Mouse (Mus musculus) cerebellum, adult (tissue): ENCODE measurements around the gene Ptcd2.

Experiments
- ATAC-seq: cut with Nextera tagmentation; 2 replicates; pipeline ENCODE4 v1.9.2; 2017; ENCODE audit warnings: mild to moderate bottlenecking, moderate library complexity, mixed read lengths; ENCODE audit not compliant: insufficient number of reproducible peaks, low FRiP score, low TSS enrichment

The Ptcd2 gene

GRCm38 (mm10) chr13:99344599-99345575, at the start of gene Ptcd2, which contains the start of gene Mrps27:
Ptcd2 (minus strand) TSS chr13:99344705.
Mrps27 (plus strand) TSS chr13:99344786.
- ATAC-seq, result peak; percentile 98

- ATAC-seq, result no peak
Measured at GRCm38 (mm10) chr13:99393128-99393527, 48.6 kb upstream of the Ptcd2 start.

DNA sequence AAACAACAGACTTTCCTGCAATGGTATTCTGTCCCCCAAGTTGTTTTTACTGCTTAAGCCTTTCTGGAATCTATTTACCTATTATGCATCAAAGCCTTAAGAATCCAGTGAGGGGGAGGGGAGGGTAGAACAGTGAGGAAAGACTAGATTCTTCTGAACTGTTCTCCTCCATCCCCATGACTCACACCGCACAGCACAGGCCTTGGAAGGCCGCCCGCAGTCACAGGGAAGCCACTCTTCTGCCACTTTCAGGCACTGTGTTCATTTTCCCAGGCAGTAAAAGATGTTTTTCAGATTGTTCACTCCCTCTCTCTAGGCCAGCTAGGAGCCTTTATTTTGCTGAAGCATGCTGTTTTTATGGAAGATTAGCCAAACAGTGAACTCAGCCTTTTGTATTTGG, 46.9 kb upstream of the Ptcd2 start:
- ATAC-seq, result peak; percentile 66; the same call in 1 of the 2 replicates

GRCm38 (mm10) chr13:99387901-99388811, 43.7 kb upstream of the Ptcd2 start:
- no peak for ATAC-seq

GRCm38 (mm10) chr13:99386341-99386740, 41.8 kb upstream of the Ptcd2 start:
- ATAC-seq, result no peak

DNA sequence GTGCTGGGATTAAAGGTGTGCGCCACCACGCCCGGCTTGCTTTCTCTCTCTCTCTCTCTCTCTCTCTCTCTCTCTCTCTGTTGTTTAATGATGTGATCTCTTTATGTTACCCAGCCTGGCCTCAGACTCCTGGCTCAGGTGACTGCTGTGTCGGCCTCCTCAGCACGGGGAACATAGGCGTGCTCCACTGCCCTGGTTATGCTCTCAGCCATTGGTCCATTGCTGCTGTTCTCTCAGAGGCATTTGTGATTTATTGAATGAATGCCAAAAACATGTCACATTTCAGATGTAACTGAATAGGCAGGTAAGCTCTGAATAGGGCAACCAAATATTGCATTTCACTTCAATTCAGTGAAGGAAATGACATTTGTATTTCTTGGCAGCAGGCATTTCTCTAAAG, 41.4 kb upstream of the Ptcd2 start:
- no peak for ATAC-seq

- no peak for ATAC-seq
Measured at GRCm38 (mm10) chr13:99384555-99385203, 40.2 kb upstream of the Ptcd2 start.

- no peak for ATAC-seq
Measured at GRCm38 (mm10) chr13:99382373-99382772, 37.9 kb upstream of the Ptcd2 start.

GRCm38 (mm10) chr13:99378223-99378622, 33.7 kb upstream of the Ptcd2 start:
- no peak for ATAC-seq

DNA sequence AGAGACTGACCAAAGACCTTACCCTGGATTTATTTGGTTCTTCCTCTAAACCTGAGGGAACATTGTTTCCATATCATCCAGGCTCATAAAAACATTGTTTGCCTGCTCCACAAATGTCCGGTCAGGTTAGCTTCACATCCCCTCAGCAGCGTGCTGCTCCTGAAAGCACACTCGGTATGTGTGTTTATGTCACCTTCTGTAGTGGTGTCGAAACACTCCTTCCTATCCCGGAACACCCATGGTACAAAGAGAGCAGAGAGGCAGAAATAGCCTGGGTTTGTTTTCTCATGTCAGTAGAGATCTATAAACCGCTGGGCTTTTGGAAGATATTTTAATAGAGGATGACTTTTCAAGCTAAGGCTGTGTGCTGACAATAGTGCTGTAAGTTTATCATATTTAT, 32.5 kb upstream of the Ptcd2 start:
- ATAC-seq, result no peak

GRCm38 (mm10) chr13:99375550-99375949, 31.0 kb upstream of the Ptcd2 start:
- peak; percentile 81 for ATAC-seq

GRCm38 (mm10) chr13:99374191-99374590, 29.7 kb upstream of the Ptcd2 start:
- no peak for ATAC-seq

DNA sequence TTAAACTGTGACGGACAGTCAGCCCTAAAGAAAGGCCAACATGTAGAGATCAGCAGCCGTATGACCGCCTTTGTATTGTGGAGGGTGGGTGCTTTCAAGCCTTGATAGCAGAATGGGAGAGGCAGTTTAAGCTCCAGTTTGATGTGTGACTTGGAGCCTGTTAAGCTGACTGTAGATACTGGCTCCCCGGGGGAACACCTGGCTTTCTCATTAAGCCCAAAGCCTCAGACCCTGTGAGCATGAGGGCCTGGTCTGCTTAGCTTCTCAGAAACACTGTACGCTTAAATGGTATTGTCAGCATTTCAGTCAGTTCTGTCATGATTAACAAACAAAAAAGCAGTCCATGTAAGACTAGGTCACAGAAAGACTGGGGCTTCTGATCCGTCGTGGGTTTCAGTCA, 29.2 kb upstream of the Ptcd2 start:
- no peak for ATAC-seq

DNA sequence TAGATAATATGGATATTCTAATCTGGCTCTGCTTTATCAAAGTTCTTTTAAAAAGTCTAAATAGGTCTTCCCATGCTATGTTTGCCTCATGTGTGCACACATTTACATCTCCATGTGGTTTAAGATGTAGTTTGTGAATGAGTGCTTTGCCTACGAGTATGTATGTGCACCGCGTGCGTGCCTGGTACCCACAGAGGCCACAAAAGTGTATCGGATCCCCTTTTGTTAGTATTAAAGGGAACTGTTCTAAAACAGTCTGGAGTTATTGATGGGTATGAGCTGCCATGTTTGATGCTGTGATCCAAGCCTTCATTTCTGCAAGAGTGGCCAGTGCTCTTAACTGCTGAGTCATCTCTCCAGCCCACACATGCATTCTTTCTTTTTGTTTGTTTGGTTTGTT, 26.8 kb upstream of the Ptcd2 start:
- no peak for ATAC-seq

- peak; percentile 80 for ATAC-seq
Measured at GRCm38 (mm10) chr13:99369103-99369502, 24.6 kb upstream of the Ptcd2 start.

DNA sequence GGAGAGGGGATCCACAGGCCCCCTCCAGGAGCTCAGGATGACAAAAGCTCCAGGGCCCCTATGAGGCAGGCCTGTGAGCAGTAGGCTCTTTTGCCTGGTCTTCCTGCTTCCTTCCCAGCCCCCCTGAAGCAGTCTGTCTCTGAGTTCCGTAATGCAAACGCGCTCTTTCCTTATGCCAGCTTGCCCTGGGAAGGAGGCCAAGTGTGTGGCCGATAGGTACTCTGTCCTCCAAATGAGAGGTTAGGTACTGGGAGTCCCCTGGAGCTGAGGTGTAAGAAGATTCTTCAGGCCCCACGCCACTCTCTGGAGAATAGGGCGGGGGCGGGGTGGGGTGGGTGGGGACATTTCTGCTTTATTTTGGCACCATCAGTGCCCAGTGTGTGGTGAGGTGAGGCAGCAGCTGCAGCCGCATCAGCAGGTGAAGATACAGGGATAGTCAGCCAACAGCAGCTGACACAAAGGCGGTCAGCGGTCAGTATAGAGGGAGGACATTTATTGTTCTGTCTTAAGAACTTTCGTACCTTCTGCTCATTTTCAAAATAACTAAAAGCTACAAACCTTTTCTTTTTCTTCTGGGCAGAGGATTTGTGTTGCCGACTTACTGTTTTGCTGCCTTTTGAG, 23.2 kb upstream of the Ptcd2 start:
- peak; percentile 41 for ATAC-seq

GRCm38 (mm10) chr13:99366422-99367175, 22.1 kb upstream of the Ptcd2 start:
- no peak for ATAC-seq

- no peak for ATAC-seq
Measured at GRCm38 (mm10) chr13:99363866-99364265, 19.4 kb upstream of the Ptcd2 start.

DNA sequence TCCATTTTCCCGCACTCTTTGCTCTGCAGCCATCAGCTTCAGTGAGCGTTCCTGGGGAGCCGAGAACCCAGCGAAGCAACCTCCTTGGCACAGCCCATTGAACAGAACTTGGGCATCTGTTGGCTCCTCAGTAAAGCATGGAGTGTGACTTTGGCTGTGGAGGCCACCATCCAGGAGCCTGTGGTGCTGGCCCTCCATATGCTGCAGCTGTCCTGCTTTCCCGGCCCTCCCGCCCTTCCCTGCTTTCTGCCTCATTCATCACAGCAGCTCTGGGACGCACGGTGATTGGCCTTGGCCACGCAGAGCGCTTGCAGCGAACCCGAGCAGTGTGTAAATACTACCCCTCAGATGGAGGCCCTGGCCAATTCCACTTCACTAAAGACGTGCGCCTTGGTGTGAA, 14.4 kb upstream of the Ptcd2 start:
- ATAC-seq, result peak; percentile 83
